Mouse (Mus musculus) thymus, postnatal 0 days (tissue): ENCODE data around the gene Phxr2. TPM values are rescaled to one million over a fixed set of nuclear protein-coding genes. Genes with fewer than 3 reads are reported as not detected.

ENCODE experiments used
- DNase-seq: peaks from one replicate; pipeline ENCODE4 v3.0.0-alpha.2; 2015; ENCODE audit warnings: low spot score
- polyA plus RNA-seq: library from polyadenylated mRNA; unstranded; fragments of >200 nt; fragmentation: Nextera tagmentation; extraction: Ambion mirVana; gene quantifications from 2 replicates; pipeline ENCODE4 v1.2.1, GENCODE M21; 2015

Gene Phxr2
- polyA plus RNA-seq, 1 experiment from 2014 or later, result 0.43 TPM

DNA sequence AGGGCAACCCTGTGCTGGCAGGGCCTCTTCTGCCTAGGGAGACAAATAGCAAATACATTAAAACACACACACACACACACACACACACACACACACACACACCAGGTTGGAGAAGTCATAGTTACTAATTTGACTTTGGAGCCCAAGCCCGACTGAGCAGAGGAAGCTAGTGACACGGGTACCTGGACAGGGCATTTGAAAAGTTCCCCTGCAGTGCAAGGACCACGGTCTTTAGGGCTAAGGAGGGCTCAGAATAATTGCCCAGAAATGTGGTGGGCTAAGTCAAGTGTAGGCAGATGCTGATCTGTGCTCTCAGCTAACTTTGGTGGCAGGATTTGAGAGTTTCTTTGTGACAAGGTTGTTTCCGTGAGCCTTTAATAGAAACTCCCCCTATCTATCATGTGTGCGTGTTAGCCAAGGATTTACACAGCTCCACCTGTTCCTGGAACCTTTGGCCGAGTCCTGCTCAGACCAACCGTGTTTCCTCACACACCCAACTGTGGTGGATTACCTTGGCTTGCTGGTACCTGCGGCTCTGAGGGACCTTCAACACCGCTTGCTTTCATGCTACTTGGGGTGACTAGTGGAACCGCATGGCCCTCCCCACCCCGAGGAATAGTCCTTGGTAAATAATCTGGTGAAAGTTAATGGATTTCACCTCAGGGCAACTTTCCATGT, 6.6 kb upstream of the Phxr2 start:
- DNase-seq, result peak; percentile 38

DNA sequence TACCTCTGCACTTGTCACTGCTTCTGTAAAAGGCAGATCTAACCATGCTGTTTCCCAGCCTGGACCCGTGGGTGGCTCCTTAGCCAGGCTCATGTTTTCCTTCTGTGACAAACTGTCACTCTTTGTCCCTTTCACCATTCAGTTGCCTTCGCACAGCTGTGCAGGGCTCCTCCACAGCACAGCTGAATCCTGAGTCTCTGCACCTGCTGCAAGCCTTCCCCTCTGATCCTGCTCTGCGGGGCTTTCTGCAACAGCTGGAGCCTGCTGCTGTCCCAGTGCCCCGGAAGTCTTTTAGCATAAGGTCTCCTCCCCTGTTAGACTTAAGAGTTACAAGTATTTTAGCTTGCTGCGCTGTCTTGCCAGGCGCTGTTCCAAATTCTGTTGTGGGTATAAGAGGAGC, 6.1 kb upstream of the Phxr2 start:
- peak; percentile 96 for DNase-seq

DNA sequence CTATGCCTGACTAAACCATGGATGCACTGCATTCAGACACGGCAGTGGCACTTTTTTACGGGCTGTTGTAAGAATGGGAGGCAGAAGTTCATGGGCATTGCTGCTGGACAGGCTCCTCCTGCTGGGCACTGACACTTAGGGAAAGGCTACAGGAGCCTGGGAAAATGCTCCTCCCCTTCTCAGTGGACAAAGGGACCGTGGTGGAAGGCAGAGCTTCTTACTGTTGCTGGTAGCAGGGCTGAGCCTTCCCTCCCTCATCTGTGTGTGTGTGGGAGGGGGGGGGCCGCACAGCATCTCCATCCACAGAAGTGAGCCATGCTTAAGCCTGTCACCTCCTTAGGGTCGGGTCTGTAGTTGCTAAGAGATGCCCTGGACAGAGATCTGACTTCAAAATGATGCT, 5.2 kb upstream of the Phxr2 start:
- DNase-seq, result no peak

DNA sequence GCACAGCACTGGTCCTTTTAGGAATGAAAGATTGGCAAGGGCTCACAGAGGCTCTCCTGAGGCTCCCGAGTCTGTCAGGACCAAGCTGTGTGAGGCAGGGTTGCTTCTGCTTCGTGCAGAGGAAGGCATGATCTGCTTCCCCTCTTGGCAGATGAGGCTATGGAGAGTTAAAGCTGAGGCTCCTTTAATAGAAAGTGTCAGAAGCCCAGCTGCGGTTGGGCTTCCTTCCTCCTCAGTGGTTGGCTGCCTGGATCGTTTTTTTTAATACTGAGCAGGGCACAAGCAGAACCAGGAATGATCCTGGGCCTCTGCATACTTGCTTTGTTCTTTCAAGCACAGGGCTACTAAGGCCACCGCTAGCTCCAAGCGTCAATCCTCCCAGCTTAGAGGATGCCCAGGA, 4.5 kb upstream of the Phxr2 start:
- DNase-seq, result peak; percentile 32

DNA sequence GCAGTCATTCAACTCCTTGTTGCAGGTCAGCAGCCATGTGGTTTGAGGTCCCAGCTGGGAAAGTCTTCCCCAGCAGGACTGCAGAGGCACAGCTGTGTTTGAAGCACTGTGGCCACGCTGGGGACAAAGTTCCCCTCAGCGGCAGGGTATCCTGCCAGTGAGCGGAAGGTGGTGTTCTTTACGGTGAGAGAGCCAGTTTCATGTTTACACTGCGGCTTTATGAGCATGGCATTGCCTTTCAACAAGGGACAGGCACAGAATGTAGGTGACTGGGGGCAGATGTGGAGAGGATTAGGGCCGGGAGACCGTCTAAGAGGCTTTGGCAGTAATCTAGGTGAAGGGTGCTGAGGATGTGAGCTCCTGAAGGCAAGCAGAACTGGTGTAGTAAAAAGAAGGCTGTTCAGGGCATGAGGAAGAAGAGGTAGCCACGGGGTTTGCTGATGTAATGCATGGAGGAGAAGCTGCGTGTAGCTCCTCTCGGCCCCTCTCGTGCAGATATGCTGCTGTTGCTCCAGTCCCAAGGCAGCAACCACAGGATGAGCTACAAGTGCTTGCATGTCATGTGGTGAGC, 1.7 kb upstream of the Phxr2 start:
- DNase-seq, result peak; percentile 78

DNA sequence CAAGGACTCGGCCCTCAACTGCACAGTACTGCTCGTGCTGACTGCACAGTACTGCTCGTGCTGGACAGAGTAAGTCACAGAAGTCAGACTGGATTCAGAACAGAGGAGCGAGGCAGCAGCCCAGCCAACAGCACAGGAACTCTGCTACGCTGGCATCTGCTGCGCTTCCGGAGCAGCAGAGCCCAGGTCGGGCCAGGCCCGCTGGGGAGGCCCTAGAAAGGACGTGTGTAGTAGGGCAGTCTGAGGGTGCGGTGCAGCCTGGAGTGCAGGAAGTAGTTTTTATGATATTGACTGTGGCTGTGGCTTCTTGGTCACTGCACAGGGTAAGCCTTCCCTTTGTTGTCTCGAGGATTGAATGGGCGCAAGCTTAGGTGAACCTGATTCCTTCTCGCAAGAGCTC, 829 bp upstream of the Phxr2 start:
- peak; percentile 76 for DNase-seq

DNA sequence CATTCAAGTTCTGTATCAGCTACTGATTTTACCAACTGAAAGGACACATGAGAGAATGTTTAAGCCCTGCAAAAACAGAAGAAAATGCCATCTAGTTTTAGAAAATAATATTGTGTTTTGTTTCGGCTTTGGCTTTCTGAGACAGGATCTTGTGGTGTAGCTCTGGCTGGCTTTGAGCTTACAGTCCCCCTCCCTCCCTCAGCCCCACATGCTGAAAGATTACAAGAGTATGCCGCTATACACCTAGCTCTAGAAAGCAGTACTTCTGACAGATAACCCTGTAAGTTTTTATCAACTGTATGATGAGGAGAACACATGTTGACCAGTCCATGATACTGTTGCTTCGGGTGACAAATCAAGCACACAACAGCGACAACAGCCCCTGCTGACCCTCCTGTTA, 6.7 kb downstream of the Phxr2 start:
- peak; percentile 55 for DNase-seq

DNA sequence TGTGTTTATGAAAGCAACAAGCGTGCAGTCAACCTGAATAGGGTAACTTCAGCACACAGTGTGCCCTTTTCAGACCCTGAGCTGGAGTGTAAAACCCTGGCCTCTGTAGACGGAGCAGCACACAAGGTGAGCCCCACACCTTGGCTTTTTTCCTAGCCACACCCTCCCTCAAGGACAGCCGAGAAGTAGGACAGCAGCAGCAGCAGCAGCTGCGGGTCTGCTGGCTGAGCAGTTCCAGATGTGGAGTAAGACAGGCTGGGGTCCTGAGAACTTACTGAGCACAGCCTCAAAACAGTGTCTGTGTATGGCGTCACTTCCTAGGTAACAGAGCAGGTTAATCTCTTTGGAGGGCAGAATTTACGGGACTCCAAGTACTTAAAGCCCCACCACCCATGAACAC, 7.4 kb downstream of the Phxr2 start:
- DNase-seq, result peak; percentile 67

DNA sequence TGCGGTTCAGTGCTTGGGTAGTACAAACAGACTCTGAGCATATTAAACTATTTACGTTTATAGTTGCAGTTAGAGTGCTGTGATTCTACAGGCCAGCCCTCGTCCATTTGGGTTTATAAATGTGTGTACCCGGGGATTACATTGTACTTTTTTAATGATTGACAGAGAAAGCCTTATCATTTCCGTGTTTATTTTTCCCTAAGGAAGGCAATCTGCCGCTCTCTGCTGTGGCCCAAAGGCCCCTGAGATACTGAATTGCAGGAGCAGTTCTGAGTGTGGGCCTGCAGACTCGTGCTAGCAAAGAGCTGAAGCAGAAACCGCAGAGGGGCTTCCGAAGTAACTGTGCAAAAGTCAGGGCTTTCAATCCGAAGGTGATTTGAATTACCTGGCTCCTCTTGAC, 8.2 kb downstream of the Phxr2 start:
- DNase-seq, result no peak

DNA sequence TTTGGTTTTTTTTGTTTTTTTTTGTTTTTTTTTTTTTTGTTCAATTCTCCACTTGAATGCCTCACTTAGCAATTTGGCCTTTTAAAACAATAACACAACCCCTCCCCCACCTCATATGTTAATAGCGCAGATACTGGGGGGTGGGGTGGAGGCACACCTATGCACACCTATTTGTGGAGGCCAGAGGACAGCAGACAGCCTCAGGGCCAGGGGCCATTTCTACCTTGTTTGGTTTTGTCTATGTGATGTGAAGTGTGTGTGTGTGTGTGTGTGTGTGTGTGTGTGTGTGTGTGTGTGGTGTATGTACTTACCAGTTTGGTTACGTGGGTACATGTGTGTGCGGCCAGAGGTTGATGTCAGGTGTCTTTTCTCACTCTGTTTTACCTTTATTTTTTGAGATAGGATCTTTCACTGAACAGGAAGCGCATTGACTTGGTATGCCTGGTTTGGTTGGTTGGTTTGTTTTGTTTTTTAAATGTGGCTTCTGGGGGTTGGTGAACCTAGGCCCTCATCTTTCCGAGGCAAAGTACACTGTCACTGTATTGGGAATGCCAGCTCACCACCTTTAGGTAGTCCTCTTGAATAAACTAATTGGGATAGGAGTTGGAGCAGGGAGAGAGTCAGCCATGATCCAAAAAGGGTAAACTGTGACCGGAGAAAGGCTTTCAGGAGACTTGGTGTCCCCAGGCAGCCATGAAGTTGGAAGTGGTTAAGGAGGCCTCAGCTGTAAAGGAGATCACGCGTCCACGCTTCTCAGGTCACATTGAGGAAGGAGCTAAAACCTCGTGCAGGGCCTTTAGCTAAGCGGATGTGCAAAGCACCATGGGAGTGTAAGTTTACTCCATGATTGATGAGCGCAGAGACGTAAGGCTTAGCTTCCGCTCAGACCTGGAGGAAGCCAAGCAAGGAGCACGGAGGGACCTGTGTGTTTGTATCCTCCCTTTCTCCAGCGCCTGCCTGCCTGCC, 9.2 kb downstream of the Phxr2 start:
- DNase-seq, result peak; percentile 63

DNA sequence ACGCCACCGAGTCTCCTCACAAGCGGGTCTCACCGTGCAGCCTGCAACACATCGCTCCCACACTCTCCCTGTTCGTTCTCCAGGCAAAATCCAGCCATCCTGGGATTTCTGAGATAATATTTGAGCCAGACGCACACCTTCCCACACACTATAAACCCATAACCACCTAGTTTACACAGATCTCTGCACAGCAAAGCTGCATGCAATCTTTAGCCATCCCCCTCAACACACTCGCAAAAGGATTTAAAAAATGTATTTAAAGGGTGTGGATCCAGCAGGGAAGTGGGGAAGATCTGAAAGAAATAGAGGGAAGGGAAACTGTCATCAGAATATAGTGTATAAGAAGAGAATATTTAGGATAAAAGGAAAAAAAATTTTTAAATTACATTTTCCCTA, 9.9 kb downstream of the Phxr2 start:
- no peak for DNase-seq

DNA sequence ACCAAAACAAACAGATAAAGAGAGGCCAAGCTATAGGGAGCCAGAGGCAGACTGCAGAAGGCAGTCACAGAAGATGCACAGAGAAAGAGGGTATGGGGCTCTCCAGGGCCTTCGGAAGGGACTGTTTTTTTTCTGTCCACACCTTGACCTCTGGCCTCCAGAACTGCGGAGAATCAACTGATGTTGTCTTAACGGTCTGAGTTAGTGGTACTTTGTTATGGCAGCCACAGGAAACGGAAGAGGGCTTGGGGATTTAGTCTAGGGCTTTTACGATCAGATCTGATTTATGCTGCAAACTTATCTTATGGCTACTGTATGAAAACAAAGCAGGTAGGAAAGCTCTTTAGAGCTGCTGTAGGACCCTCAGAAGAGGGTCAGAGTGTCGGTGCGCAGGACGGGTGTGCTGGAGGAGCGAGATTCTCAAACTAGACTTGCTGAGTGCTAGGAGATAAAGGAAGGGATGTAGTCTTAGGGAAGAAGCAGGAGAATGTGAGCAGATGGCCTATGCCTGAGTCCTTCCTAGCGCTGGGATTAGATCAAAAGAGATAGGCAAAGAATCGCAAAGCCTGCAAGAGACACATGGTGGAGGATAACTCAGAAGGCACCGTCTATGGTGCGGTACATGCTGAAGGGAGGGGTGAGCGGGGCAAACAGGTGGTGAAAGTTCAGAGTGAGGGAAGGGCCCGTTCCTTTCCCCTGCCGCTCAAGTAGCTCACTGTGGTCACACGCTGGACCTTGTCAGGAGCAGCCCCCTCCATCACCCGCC, 10.5 kb downstream of the Phxr2 start:
- peak; percentile 31 for DNase-seq

DNA sequence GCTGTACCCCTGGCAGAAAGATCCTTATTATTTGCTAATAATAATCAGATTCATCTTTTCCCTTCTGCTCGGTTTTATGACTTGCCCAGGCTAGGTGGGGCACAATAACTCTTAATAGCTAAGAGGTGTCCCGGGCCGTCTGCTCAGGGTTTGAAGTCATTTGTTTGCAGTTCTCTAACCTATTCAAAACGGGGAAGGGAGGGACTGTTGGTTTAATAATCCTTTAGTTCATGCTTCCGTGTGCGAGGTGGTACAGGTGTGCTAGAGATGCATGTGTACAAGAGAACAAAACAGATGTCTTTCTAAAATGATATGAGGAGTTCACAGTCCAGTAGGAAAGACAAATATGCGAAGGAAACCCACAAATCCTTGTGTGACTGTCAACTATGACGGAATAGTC, 11.8 kb downstream of the Phxr2 start:
- DNase-seq, result no peak

DNA sequence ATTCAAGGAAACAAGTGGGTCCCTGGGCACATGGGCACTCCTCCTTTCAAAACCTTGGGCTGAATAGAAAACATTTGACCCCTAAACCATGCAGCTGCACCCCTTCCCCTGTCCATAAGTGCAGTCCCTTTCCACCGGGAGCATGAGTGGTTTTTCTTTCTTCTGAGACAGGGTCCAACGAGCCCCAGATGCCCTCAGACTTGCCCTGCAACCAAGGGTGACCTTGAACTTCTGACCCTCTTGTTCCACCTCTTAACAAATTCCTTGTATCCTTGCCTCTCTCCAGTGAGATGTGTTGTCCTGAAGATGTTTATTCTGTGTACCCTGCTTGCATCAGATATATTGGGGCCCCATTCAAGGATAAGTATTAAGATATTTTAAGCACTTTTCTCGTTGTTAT, 12.6 kb downstream of the Phxr2 start:
- DNase-seq, result no peak

DNA sequence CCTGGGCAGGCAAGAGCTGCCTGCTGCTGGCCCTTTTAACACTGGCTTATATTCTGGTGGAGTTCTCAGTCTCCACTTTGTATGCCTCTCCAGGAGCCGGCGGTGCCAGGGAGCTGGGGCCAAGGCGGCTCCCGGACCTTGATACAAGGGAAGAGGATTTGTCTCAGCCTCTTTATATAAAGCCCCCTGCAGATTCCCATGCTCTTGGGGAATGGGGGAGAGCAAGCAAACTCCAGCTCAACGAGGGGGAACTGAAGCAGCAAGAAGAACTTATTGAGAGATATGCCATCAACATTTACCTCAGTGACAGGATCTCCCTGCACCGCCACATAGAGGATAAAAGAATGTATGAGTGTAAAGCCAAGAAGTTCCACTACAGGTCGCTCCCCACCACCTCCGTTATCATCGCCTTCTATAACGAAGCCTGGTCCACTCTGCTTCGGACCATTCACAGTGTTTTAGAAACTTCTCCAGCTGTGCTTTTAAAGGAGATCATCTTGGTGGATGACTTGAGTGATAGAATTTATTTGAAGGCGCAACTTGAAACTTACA, 17.6 kb downstream of the Phxr2 start:
- DNase-seq, result peak; percentile 35

DNA sequence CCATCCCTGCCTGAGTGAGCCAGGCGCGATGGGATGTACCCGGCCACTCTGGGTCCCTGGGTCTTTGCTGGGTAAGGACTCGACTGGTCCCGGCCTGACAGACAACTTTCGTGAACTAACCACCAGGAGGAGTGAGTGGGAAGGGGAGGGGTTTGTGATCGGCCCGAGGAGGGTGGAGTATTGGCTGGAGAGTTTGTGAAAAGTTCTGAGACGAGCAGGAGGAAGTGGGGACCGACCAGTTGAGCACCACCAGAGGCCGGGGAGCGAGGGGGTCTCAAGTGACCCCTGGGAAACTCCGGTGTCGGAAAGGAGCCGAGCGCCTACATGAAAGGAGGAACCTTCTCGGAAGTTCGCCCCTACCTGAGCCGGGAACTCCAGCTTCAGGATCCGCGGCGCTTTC, 18.2 kb downstream of the Phxr2 start, which contains the start of gene Galnt4:
Gene Galnt4 (plus strand): TSS at position 196 of the 400 bp plus-strand sequence.
- peak; percentile 78 for DNase-seq

DNA sequence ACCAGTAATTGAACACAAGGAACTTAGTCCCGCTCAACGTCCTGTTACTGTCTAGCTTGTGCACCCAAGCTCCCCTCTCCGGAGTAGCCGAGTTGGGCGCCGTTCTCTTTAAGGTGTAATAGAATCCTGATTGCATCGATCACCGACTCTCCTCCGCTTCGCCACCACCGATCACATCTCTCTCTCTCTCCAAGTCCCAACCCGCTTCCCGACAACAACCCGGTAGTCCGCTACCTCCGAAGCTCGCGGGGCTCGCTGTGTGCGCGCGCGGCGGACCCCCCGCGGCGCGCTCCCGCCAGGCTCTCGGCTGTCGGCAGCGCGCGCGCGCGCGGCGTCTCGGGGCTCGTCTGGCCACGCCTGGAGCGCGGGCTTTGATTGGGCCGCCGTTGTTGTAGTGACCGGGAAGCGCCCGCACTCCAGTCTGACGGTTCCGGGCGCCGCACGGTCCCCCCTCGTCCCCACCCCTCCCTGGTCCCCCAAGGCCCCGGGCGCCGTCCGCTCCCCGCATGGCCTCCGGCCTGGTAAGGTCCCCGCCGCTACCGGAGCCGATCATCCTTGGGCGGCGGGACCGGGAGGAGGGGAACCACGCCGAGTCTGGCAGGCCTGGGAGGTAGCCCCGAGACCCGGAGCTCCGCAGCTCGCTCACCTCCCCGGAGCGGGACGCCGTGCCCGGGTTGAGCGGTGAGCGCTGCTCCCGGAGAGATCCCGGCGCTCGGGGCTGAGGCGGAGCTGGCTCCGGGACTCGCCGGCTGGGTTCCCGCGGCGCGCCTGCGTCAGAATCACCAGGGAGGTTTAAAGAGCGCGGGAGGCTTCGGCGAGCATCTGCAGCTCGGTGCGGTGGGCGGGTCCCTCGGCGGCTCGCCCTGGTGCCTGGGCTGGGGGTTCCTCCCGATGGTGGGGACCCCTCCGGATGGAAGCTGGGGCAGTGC, 19.2 kb downstream of the Phxr2 start, which contains the start of gene Poc1b:
Gene Poc1b (plus strand): TSS at position 334 of the 929 bp plus-strand sequence.
- DNase-seq, result peak; percentile 89

DNA sequence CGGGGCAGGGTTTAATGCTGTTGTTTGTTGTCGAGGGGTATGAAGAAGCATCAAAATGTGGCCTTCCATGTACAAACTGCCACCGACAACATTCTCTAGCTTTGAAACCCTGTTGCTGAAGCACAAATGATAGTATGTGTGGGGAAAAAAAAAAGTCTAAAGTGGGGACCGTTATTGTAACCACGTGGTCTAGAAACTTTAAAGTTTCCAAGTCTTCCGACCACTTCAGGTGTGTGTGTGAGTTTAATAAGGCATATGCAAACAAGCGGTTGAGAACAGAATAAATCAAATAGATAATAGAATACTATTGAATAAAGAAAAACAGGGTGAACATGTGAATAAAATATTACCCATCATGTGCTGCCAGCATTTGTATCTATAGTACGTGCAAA, 19.8 kb downstream of the Phxr2 start:
- DNase-seq, result no peak

DNA sequence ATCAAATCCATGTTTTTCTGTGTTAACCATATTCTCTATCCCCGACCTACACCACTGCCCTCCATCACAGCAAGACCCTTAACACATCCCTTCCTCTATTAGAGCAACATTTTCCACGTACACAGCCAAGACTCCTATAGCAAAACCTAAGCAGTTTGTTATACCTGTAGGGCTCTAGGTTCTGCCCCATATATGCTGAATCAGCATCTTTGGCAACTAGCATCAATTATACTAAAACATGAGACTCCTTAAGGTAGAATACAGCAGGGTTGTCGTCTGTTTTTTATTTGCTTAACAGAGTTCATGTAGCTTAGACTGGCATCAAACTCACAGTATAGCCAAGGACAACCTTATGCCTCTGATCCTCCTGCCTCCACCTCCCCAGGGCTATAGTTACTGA, 20.6 kb downstream of the Phxr2 start:
- DNase-seq, result no peak

DNA sequence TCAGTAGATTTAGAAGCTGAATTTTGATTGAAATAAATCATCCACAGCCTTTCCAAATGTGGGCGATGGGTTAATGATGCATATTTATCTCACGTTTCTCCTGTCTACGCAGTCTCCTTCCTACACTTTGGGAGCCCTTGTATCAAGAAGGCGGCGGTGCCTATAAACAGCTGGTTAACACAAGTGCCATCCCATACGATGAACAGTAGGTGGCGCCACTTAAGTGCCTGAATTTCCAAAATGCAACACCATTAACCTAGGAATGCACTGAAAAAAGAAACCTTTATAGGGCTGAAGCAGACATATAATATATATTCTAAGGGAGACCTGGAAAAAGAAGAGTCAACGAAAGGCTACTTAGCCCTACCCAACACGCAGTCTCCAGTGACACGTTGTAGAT, 28.8 kb downstream of the Phxr2 start:
- peak; percentile 71 for DNase-seq
